Mouse (Mus musculus): ENCODE results near the gene Psmd5.
A peak's percentile ranks its signal among the peaks of the same experiment; 100 is the strongest.

DNA sequence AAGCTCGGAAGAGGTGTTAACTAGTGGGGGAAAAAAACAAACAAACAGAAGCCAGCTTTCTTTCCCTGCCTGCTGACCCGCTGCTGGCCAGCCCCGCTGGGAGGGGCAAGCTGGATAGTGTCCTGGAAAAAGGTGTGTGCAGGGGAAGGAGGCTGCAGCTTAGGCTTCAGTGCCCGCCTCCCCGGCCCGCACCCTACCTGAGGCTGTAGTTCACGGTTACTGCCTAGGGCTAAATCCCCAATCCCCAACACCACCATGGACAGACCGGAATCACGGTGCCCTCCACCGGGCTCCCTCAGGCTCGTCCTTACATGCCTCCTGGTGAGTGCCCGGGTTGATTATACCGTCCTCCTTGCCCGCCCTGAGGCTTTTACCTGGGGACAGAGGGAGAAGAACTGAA, 497 bp downstream of the Psmd5 start, which contains the start of gene Cutal:
- TF ChIP-seq CTCF (conservative IDR thresholded peaks at IDR 0.05; ENCODE audit: insufficient read depth, insufficient read length, low read depth, low read length), result no peak
- peak; percentile 63 for TF ChIP-seq POLR2A (IDR thresholded peaks at IDR 0.05; ENCODE audit: low read depth, low read length)

All from kidney, adult 2 months (tissue).